Mouse (Mus musculus): ENCODE data around the gene Dock2.
"Not testable (repeated sequence)": the region's sequence is repeated elsewhere in the genome, so short reads cannot be mapped to it uniquely, and the experiment has no call there.

Dock2 gene

DNA sequence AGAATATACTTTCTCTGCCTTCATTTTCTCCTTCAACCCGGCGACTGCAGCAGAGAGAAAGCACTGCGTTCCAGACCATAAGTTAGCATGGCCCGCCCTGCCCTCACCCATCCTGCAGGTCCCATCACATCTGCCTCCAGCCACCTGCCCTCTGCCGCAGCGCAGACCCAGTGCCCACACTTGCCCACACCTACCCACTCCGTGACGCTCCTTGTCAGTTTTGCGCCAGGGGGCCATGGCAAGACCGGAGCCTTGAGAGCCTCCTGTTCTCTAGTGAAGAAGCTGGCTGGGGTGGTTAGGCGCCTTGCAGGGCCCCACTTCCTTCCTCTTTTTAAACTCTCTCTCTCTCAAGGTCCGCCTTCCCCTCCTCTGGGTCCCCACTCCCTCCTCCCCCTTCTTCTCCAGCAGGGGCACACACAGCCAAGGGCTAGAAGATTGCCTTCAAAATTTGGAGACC, at the start of gene Dock2:
Dock2 (minus strand) TSS at position 306 of the 457 bp plus-strand sequence.
- DNase-seq (ENCODE audit: low spot score) = no peak

DNA sequence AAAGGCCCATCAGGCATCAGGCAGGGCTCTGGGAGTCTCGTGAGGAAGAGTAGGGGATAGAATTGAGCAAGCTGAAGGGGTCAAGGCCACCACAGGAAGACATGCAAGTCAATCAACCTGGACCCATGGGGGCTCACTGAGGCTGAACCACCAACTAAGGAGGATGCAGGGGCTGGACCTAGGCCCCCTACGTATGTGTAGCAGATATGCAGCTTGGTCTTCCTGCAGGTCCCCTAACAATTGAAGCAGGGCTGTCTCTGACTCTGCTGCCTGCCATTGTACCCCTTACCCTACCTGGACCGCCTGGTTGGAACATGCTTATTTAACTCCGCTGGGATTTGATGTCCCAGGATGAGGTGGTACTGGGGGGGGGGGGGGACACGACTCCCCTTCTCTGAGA, 49.0 kb upstream of the Dock2 start:
- no peak for DNase-seq (ENCODE audit: low spot score)

DNA sequence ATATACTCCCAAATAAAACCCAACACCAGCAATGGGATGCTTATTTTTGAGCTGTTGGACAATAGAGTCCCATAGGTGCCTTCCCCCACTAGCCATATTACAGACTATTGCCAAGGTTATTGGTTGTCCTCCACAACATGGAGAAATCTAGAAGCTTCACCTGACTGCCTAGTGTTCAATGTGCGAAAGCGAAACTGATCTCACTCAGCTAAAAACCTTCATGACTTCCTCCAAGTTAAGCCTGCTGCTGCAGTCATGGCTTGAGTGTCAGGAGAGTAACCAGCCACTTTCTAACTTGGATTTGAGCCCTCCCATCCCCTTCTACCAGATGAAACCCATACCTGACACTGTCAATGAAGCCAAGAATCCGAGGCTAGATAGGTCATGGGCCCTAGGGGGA, 44.1 kb upstream of the Dock2 start:
- no peak for DNase-seq (ENCODE audit: low spot score)

DNA sequence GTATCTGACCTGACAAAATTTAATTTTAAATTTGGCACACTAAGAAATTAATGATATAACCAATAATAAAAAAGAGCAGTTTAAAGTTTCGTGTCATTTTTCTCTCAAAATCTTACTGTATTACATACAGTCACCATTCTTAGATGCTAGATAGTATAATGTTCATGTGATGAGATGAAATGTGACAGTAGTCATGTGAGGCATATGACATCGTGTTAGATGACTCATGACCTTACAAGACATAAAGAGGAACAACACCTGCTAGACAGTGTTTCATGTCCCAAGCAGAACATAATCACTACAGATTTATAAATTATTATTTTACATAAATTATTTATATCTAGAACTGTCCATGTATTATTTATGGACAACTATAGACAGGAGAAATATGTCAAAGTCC, 43.2 kb upstream of the Dock2 start:
- DNase-seq (ENCODE audit: low spot score) = no peak

DNA sequence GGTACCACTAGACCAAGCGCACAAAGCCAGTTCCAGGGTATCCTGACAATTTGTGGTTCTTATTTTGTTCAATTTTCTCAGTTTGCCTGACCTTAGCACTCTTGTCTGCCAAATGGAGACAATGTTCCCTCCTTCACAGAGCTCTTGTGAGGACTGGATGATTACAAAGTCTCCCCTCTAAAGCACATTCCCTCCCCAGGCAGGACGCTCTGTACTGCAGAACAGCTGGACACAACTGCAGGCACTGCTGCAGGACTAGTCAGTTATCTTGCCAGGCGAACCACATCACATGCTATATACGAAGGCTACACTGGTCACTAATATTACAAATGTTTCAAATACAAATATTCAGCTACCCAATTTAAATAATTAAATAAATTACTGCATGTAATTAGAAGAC, 41.1 kb upstream of the Dock2 start:
- no peak for DNase-seq (ENCODE audit: low spot score)

DNA sequence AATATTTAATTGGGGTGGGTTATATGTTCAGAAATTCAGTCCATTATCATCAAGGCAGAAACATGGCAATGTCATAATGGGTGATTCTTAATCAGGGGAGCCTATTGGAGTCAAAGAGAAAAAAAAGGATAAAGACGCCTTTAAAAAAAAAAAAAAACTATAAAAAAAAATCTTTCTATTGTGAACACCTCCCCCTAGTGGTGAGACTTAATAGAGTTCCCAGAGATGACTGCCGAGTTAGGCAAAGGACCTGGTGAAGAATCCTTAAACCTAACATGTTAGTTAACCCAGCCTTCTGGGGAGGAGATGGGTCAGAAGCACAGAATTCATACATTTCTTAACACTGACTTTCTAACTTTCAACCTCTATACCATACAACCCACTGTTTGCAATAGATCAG, 31.1 kb upstream of the Dock2 start:
- no peak for DNase-seq (ENCODE audit: low spot score)

DNA sequence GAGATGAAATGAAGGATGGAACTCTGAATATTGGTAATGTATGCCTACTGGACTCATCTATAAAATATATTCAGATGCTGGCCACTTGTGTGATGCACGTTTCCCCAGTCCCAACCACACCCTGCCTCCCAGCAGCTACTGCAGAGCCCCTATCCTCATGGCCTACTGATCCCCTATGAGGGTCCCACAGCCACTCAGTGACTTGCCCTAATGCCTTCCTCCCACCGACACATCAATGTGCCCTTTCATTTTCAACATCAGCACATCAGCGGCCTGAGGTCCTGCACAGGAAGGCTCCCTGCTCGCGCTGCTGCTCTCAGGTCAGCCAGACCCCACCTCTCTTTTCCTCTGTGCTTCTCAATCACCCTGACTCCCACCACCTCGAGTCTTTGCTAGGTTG, 30.6 kb upstream of the Dock2 start:
- no peak for DNase-seq (ENCODE audit: low spot score)

DNA sequence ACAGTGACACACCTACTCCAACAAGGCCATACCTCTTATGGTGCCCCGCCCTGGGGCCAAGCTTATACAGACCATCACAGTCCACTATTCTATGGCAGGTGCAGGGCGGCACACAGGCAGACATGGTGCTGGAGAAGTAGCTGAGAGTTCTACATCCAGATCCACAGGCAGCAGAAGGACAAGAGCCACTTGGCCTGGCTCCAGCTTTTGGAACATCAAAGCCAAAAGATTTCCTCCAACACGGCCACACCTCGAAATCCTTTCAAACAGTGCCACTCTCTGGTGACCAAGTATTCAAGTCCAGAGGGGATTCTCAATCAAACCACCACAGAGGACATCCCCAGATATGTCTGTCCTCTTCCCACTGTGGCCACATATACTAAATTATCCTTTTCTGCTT, 21.3 kb upstream of the Dock2 start:
- DNase-seq (ENCODE audit: low spot score) = not testable (repeated sequence)

DNA sequence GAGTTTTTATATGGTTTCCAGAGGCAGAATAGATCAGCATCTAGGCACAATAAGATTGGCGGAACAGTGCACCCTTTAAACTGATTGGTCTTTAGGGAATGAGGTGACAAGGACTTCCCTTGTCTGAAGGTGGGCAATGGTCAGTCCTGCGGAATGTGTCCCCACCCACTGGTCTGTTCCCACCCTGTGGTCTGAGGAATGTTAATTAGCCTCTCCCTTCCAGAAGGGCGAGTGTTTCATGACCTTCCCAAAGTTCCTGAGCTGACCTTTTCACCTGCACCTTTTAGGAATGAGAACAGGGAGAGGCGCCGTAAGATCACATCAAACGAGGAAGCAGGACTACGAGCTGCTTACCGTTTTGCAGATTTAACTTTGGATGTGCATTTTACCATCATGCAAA, 14.4 kb upstream of the Dock2 start:
- DNase-seq (ENCODE audit: low spot score) = not testable (repeated sequence)

DNA sequence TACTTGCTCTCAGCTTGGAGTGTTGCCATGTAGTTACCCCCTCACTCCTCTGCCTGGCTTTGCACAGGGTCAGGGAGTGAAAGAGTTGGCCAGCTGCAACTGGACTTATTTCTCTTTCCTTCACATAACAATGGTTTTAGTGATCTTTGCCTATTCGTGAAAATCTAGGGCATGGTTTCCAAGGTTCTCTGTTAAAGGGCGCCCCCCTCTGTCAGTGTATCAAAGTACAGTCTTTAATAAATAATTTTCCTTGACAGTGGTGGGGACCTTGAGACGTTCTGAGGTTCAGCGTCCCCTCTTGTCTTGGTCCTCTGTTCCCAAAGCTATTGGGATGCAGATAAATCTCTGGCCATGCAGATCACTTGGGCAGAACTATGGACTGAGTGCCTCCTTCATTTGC, 12.4 kb upstream of the Dock2 start:
- DNase-seq (ENCODE audit: low spot score) = no peak

DNA sequence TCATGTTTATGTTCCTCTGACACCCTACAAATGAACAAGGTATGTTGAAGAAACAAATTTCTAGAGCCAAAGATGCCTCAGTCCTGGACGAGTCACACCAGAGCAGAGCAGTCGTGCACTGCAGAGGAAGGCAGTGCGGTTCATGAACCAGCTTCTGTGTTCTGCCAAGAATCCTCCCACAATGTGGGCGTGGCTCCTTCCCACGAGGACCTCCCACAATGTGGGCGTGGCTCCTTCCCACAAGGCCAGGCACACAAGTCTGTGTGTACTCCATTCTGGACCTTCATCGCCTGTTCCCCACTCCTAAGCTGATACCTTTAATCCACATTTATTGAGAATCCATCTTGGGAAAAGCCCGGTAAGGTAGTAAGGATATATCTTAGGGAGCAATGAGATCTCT, 8.2 kb upstream of the Dock2 start:
- DNase-seq (ENCODE audit: low spot score) = no peak

DNA sequence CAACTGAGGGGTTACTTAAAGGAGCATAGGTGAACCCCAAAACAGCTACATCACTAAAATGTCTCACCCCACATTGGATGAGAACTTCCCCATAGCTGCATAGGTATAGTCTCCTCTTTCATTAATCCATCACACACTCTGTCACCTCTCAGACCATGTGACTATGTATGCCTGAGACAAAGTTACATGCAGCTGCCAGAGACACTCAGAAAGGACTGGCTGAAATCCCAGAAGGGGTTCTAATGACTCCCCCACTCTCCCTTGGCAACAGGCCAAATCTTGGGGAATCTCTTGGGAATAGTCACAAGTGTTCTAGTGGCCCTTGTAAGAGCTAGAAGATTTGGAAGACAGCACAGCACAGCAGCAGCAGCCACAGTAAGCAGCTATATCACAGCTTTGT, 1.2 kb upstream of the Dock2 start:
- DNase-seq (ENCODE audit: low spot score) = no peak

DNA sequence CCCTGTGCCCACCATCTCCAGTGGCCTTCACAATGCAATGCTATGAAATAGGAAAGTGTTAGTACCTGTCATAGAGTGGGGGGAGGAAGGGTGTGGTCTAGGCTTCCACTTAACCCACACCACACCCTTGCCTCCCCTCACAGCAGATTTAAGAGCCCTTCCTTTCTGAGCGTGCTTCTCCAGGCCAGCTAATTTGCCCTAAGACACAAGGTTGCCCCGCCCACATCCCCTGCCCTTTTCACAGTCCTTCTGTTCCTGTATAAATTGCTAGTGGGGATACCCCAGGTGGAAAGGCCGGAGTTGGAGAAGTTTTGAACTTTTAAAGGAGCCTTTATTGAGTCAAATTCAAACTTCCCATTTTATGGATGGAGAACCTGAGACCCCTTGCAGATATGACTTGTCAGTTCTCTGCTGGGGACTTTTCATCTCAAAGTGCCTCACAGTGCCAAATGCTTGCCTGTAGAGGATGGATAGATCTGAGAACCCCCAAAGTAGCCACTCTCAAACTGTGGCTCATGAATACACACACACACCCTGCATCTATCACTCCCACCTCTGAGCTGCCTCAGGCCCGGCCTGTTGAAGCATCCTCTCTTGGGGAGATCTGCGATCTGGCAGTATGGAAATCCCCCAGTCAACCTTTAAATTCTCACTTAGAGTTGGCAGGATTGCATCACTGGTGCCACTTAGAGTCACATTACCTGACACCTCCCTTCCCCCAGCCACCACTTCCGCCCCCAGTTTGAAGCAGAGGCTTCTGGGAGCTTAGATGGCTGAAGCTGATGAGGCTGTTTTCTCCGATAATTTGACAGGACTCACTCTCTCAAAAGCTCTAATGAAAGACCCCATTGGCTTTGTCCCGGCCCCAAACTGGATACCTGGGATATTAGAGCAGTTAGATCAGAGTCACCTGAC, 919 bp downstream of the Dock2 start:
- no peak for DNase-seq (ENCODE audit: low spot score)

DNA sequence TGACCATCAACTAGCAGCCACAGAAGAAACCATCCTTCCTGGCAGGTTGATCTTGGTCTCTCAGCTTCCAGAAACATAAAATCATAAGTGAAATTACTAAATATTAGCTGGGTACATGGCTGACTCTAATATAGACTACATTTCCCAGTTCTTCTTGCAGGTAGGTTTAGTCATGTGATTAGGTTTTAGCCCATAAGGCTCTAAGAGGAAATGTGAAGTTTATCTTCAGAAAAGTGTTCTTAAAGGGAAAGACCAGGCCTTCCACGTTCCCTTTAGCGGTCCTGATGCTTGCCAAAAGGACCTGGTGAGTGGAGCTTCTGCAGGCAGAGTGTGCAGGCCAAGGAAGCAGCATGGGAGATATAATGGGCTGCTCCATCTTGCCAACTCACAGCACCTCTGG, 2.9 kb downstream of the Dock2 start:
- DNase-seq (ENCODE audit: low spot score) = no peak

DNA sequence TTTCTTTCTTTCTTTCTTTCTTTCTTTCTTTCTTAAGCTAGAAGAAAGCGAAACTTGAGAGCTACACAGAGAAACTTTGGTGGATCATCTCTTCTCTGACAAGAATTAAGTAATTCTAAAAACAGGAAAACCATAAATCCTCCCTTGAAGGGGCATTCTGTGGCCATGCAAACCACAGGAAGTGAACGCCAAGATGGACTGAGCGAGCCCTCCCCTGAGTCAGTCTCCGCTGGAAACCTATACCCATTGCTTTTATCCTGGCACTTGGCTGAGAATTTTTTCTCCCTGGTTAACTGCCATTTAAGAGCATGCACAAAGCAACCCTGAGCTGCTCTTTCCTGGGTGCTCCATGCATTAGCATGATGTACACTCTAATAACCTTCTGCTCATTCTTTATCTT, 3.7 kb downstream of the Dock2 start:
- DNase-seq (ENCODE audit: low spot score) = no peak

DNA sequence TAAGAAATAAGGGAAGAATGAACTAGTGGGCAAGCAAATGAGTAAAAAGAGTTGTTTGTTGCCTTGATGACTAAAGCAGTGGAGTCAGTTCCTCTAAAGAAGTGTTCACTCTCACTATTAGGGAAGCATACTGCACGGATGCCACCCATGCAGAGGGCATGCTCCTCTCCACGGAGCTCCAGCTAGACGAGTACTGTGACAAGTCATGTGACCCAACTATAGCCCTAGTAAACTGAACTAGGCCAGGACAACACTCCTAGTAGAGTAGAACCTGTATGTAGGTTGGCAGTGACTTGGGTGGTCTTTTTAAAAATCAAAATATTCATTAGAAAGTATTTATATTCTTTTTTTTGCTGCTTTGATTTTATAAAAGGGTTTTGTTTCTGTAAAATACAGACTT, 5.3 kb downstream of the Dock2 start:
- DNase-seq (ENCODE audit: low spot score) = no peak

DNA sequence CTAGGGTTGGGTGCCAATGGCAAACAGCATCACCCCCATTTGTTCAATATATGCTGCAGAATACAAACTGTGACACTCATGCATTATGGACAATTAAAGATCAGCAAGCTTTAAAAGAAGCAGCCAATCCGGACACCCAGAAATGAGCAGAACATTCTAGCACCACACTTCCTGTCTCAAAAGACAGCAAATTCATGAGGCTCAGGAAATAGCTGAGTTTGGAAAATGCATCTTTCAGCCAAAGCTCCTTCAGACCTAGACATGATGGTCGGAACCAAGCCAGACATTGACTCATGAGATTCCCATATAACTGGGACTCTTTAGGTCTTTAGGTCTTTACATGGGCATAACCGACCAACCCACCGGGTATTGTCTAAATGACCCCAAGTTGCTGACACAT, 6.2 kb downstream of the Dock2 start:
- no peak for DNase-seq (ENCODE audit: low spot score)

DNA sequence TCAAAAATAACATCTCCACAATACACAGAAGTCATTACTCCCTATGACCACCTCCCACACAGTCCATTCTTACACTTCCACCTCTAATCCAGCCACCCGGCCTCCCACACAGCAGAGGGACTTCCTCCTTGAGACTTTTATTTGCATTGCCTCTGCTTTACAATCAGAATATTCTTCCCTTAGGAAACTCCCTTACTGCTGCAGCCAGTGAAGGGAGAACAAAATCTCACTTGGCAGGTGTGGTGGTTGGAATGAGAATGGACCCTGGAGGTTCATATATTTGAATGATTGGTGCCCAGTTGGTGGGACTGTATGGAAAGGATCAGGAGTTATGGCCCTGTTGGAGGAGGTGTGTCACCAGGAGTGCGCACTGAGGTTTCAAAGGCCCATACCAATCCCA, 7.6 kb downstream of the Dock2 start:
- DNase-seq (ENCODE audit: low spot score) = no peak

DNA sequence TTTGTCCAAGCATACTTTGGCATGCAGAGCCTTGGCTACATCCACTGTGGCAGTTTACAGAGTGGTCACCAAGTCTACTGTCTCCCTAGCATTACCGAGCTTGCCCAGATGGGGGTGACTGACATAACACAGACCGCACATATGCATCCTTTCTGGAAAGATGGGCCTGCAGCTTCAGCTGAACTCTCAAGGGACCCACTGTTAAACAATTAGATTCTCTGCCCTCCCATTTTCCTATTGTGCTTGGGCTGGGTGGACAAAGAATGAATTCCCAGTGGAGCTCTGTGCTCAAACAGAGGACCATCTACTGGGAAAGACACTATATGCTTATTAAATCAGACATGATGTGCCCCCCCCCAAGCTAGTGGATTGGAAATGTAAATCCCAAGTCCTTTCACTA, 9.1 kb downstream of the Dock2 start:
- no peak for DNase-seq (ENCODE audit: low spot score)

DNA sequence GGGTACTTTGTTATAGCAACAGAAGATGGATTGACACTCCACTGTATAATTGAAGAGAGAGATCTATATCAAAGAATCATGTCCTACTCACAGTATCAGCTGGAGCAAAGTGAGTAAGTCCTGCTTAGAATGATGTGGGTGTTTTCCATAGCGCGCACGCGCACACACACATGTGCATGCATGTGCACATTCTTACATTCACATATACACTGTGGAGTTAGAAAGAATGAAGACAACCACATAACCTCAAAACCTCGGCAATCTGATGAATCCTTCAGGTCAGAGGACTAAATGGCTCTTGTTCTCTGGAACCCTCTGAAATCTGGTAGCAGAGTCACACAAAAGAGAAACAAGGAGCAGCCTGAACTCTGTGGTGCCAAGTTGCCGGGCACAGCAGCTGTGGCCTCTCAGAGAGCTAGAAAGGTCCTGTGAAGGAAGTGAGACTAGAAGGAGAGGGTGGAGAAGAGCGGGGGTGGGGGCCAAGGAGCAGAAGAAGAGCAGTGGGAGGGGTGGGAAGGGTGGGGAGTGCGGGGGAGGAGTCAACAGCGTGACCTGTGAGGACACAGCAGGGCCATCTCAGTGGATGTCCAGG, 10.3 kb downstream of the Dock2 start:
- DNase-seq (ENCODE audit: low spot score) = no peak

DNA sequence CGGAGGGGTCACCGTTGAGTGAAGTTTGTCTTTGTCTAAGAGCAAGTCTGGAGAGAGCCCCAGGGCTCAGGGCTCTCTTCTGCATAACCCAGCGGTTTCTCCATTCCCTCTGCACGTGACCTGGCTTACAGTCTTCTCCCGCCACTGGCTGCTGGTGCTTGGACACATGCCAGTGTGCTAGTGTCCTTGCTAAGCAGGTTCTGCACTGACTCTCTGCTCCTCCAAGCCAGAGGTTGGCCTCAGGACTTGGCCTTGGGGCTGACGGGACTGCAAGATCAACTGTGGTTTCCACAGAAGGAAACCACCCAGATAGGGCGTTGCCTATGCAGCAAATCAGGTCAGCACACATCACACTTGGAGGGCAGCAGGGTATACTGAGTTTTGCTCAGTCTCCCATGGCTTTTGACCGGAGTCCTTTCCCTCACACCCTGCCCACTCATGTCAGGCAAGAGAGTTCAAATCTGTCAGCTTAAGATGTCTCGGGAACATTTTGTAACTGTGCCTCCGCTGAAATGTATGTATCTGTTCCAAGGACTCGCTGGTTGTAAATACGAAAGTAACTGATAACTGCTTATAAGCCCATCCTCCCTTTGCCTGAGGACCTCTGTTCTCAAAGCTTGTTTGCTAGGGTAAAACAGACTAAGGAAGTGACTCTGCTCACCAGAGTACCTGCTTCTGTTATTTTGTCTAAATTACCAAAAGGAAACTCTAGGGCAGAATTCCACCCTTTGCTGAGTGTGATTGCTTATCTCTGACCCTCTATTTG, 12.3 kb downstream of the Dock2 start:
- peak; percentile 13 for DNase-seq (ENCODE audit: low spot score)

DNA sequence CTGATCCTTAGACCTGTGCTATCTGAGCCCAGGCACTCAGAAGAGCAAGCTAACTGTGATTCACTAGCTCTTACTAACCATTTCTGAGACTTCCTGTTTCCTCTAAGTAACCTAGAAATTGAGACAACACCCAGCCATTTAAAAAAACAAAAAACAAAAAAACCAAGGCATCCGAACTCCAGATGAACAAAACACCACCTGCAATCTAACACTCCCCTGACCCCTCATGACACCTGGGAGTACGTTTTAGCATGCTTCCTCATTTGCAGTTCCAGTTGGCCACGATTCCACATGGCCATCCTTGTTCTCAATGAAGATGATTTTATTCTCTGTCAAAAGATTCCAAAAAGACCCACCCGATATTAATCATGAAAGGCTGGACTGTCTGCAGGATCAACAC, 13.0 kb downstream of the Dock2 start:
- DNase-seq (ENCODE audit: low spot score) = no peak

DNA sequence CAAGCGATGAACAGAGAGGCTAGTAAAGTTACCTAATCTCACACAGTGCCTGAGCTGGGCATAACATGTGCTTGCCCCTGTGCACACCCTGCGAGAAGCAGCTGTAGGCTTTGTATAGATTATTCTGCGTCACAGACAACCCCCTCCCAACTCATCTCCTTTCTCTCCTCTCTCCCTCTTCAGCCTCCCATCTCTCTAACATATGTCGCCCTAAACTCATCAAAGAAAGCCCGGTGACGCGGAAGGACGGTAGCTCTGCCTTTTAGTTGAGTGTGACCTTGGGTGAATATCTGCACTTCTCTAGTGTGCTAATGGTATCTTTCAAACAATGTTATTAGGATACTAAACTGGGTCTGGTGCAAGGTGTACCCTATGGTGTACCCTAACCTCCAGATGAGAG, 13.7 kb downstream of the Dock2 start:
- DNase-seq (ENCODE audit: low spot score) = no peak

All from ovary, postnatal 14 days (tissue).